Mouse (Mus musculus): ENCODE measurements around the gene Vps13d. TPM values are rescaled to one million over a fixed set of nuclear protein-coding genes. Genes with fewer than 3 reads are reported as not detected.

Vps13d gene
- total and polyA plus RNA-seq, 3 experiments = 9.4 to 9.8 (median 9.7) TPM

- H3K36me3 ChIP-seq (replicated peaks in 1 of 2; ENCODE audit: control insufficient read depth in 1 of 2, insufficient read depth in 1 of 2, low read length in 1 of 2) = peaks cover 53 to 97% of the 10 kb centered on the region in 2 experiments
- dilution Hi-C loops (cut with MboI; ENCODE audit: extremely low pct_ligation_motif_present, extremely low pct_unique_long_range_greater_than_20kb, low sequenced_read_pairs) = no loop called here
- peak; percentile 52 for DNase-seq (ENCODE audit: extremely low read depth)
Measured at GRCm38 (mm10) chr4:145219240-145219985, 24.6 kb upstream of the Vps13d start.

GRCm38 (mm10) chr4:145217837-145218236, 23.0 kb upstream of the Vps13d start:
- dilution Hi-C loops (cut with MboI; ENCODE audit: extremely low pct_ligation_motif_present, extremely low pct_unique_long_range_greater_than_20kb, low sequenced_read_pairs) (no loop called here), in situ Hi-C loops (cut with MboI; ENCODE audit: low pct_ligation_motif_present, low pct_unique_long_range_greater_than_20kb, low sequenced_read_pairs) (loop anchor here (5.0 kb wide), 1 partner anchor 64 kb away; no protein-coding TSS in a partner anchor)
- no peak overlapping the region for H3K9ac ChIP-seq (ENCODE audit: insufficient read depth, low read depth)
- no peak overlapping the region for H3K27ac ChIP-seq (ENCODE audit: insufficient read depth, low read depth)
- H3K79me2 ChIP-seq (replicated peaks; ENCODE audit: control insufficient read depth, extremely low read depth, insufficient read depth, poor library complexity, severe bottlenecking) = no peaks in the 10 kb centered on the region
- no peak overlapping the region for H3K4me3 ChIP-seq (replicated peaks in 1 of 3; ENCODE audit: low read depth in 2 of 3, low read length in 2 of 3, poor library complexity in 1 of 3)
- H3K4me2 ChIP-seq (ENCODE audit: insufficient read depth, low read depth, poor library complexity, severe bottlenecking) = no peak overlapping the region
- no peaks in the 10 kb centered on the region for H3K27me3 ChIP-seq (replicated peaks)
- DNase-seq (ENCODE audit: extremely low read depth) = no peak
- no peaks in the 10 kb centered on the region for H3K9me3 ChIP-seq (replicated peaks; ENCODE audit: low read length)
- peaks cover 22 to 38% of the 10 kb centered on the region in 2 experiments for H3K4me1 ChIP-seq (ENCODE audit: control insufficient read depth in 1 of 2, insufficient read depth in 2 of 2)
- peaks cover 52 to 96% of the 10 kb centered on the region in 2 experiments for H3K36me3 ChIP-seq (replicated peaks in 1 of 2; ENCODE audit: control insufficient read depth in 1 of 2, insufficient read depth in 1 of 2, low read length in 1 of 2)
- TF ChIP-seq CHD1 (IDR thresholded peaks at IDR 0.05; ENCODE audit: low read depth, low read length) = no peak

More at GRCm38 (mm10) chr4:145219240-145219985, 24.6 kb upstream of the Vps13d start:
- no peak overlapping the region for H3K27ac ChIP-seq (ENCODE audit: insufficient read depth, low read depth)
- no peaks in the 10 kb centered on the region for H3K79me2 ChIP-seq (replicated peaks; ENCODE audit: control insufficient read depth, extremely low read depth, insufficient read depth, poor library complexity, severe bottlenecking)
- no peaks in the 10 kb centered on the region for H3K27me3 ChIP-seq (replicated peaks)
- H3K9ac ChIP-seq (ENCODE audit: insufficient read depth, low read depth) = no peak overlapping the region
- H3K9me3 ChIP-seq (replicated peaks; ENCODE audit: low read length) = no peaks in the 10 kb centered on the region
- no peak overlapping the region for H3K4me2 ChIP-seq (ENCODE audit: insufficient read depth, low read depth, poor library complexity, severe bottlenecking)
- peaks cover 22 to 40% of the 10 kb centered on the region in 2 experiments for H3K4me1 ChIP-seq (ENCODE audit: control insufficient read depth in 1 of 2, insufficient read depth in 2 of 2)
- no peak overlapping the region for H3K4me3 ChIP-seq (replicated peaks in 1 of 3; ENCODE audit: low read depth in 2 of 3, low read length in 2 of 3, poor library complexity in 1 of 3)
- peak; percentile 24 for TF ChIP-seq ZC3H11A (IDR thresholded peaks at IDR 0.05; ENCODE audit: low read depth, low read length)
- TF ChIP-seq BHLHE40 (IDR thresholded peaks at IDR 0.05; ENCODE audit: low read depth, low read length) = peak; percentile 35; the same call in 1 of the 2 replicates
- no peak for TF ChIP-seq MXI1 (IDR thresholded peaks at IDR 0.05; ENCODE audit: low read depth, low read length)
- 0 out of 2 replicates have a peak, but pooled peaks have one; percentile 30 for TF ChIP-seq MYC (IDR thresholded peaks at IDR 0.05; ENCODE audit: low read depth, low read length)
- TF ChIP-seq MAZ (IDR thresholded peaks at IDR 0.05; ENCODE audit: low read depth, low read length) = no peak
- TF ChIP-seq RAD21 (IDR thresholded peaks at IDR 0.05; ENCODE audit: low read depth, low read length) = peak; percentile 60
- TF ChIP-seq SMC3 (IDR thresholded peaks at IDR 0.05; ENCODE audit: low read depth, low read length) = peak; percentile 90
- TF ChIP-seq CTCF (conservative IDR thresholded peaks at IDR 0.05 in 1 of 2, IDR thresholded peaks at IDR 0.05 in 1 of 2; ENCODE audit: low read depth in 2 of 2, low read length in 2 of 2) = peak; percentile 51 to 84
- in situ Hi-C loops (cut with MboI; ENCODE audit: low pct_ligation_motif_present, low pct_unique_long_range_greater_than_20kb, low sequenced_read_pairs) = loop anchor here (5.0 kb wide), 1 partner anchor 63 kb away; no protein-coding TSS in a partner anchor

- H3K9me3 ChIP-seq (replicated peaks; ENCODE audit: low read length) = no peaks in the 10 kb centered on the region
Measured at GRCm38 (mm10) chr4:145217046-145217445, 22.2 kb upstream of the Vps13d start.

More at GRCm38 (mm10) chr4:145217046-145217445, 22.2 kb upstream of the Vps13d start:
- dilution Hi-C loops (cut with MboI; ENCODE audit: extremely low pct_ligation_motif_present, extremely low pct_unique_long_range_greater_than_20kb, low sequenced_read_pairs) = no loop called here
- peaks cover 19 to 30% of the 10 kb centered on the region in 2 experiments for H3K4me1 ChIP-seq (ENCODE audit: control insufficient read depth in 1 of 2, insufficient read depth in 2 of 2)
- no peak overlapping the region for H3K27ac ChIP-seq (ENCODE audit: insufficient read depth, low read depth)
- no peak overlapping the region for H3K4me2 ChIP-seq (ENCODE audit: insufficient read depth, low read depth, poor library complexity, severe bottlenecking)
- no peak for DNase-seq (ENCODE audit: extremely low read depth)
- H3K4me3 ChIP-seq (replicated peaks in 1 of 3; ENCODE audit: low read depth in 2 of 3, low read length in 2 of 3, poor library complexity in 1 of 3) = no peak overlapping the region
- no peak for TF ChIP-seq USF2 (conservative IDR thresholded peaks at IDR 0.05; ENCODE audit: low read depth, low read length)
- no peaks in the 10 kb centered on the region for H3K27me3 ChIP-seq (replicated peaks)
- in situ Hi-C loops (cut with MboI; ENCODE audit: low pct_ligation_motif_present, low pct_unique_long_range_greater_than_20kb, low sequenced_read_pairs) = loop anchor here (5.0 kb wide), 1 partner anchor 65 kb away; no protein-coding TSS in a partner anchor
- peaks cover 44 to 88% of the 10 kb centered on the region in 2 experiments for H3K36me3 ChIP-seq (replicated peaks in 1 of 2; ENCODE audit: control insufficient read depth in 1 of 2, insufficient read depth in 1 of 2, low read length in 1 of 2)
- H3K9ac ChIP-seq (ENCODE audit: insufficient read depth, low read depth) = no peak overlapping the region
- no peaks in the 10 kb centered on the region for H3K79me2 ChIP-seq (replicated peaks; ENCODE audit: control insufficient read depth, extremely low read depth, insufficient read depth, poor library complexity, severe bottlenecking)

Measured in CH12.LX (cell line).